Mouse (Mus musculus): ENCODE measurements around the gene Kcnj12.
A peak's percentile ranks its signal among the peaks of the same experiment; 100 is the strongest.

Kcnj12 gene

GRCm38 (mm10) chr11:61022550-61023391 is at the start of gene Kcnj12:
Gene Kcnj12, plus strand, starts transcription at chr11:61022564.
- peak; percentile 27 to 41 for DNase-seq

- no peak for DNase-seq
Observed at GRCm38 (mm10) chr11:60975097-60975496, 47.3 kb upstream of the Kcnj12 start.

- DNase-seq = no peak
Observed at GRCm38 (mm10) chr11:60976234-60976633, 46.1 kb upstream of the Kcnj12 start.

GRCm38 (mm10) chr11:60976742-60977141 is 45.6 kb upstream of the Kcnj12 start:
- peak; percentile 64 to 75 for DNase-seq

- DNase-seq = no peak
Observed at GRCm38 (mm10) chr11:60977153-60977552, 45.2 kb upstream of the Kcnj12 start.

- no peak for DNase-seq
Observed at GRCm38 (mm10) chr11:60978658-60979057, 43.7 kb upstream of the Kcnj12 start.

- DNase-seq = no peak
Observed at GRCm38 (mm10) chr11:60979788-60980187, 42.6 kb upstream of the Kcnj12 start.

- DNase-seq = no peak
Observed at GRCm38 (mm10) chr11:60981693-60982486, 40.5 kb upstream of the Kcnj12 start.

- DNase-seq = no peak
Observed at GRCm38 (mm10) chr11:60984912-60985558, 37.3 kb upstream of the Kcnj12 start.

GRCm38 (mm10) chr11:60990428-60990827 is 31.9 kb upstream of the Kcnj12 start:
- no peak for DNase-seq

- no peak for DNase-seq
Observed at GRCm38 (mm10) chr11:61002736-61003135, 19.6 kb upstream of the Kcnj12 start.

- no peak for DNase-seq
Observed at GRCm38 (mm10) chr11:61004046-61004445, 18.3 kb upstream of the Kcnj12 start.

GRCm38 (mm10) chr11:61004781-61005180 is 17.6 kb upstream of the Kcnj12 start:
- DNase-seq = no peak

GRCm38 (mm10) chr11:61005345-61005744 is 17.0 kb upstream of the Kcnj12 start:
- DNase-seq = no peak

GRCm38 (mm10) chr11:61011736-61012294 is 10.5 kb upstream of the Kcnj12 start:
- DNase-seq = peak; percentile 37 to 59

GRCm38 (mm10) chr11:61016866-61017398 is 5.4 kb upstream of the Kcnj12 start:
- no peak for DNase-seq

- no peak for DNase-seq
Observed at GRCm38 (mm10) chr11:61021129-61021528, 1.2 kb upstream of the Kcnj12 start.

- DNase-seq = peak; percentile 40 to 53
Observed at GRCm38 (mm10) chr11:61021676-61022549, 451 bp upstream of the Kcnj12 start.

- no peak for DNase-seq
Observed at GRCm38 (mm10) chr11:61023416-61024200, 1.2 kb downstream of the Kcnj12 start.

GRCm38 (mm10) chr11:61024388-61024787 is 2.0 kb downstream of the Kcnj12 start:
- DNase-seq = no peak

- DNase-seq = no peak
Observed at GRCm38 (mm10) chr11:61024996-61025395, 2.6 kb downstream of the Kcnj12 start.
